Mouse (Mus musculus) embryonic fibroblast, embryonic 13.5 days (primary cell): ENCODE results near the gene B830017H08Rik. TPM values are rescaled to one million over a fixed set of nuclear protein-coding genes. Genes with fewer than 3 reads are reported as not detected.
A peak's percentile ranks its signal among the peaks of the same experiment; 100 is the strongest.

ENCODE experiments used
- H3K27ac ChIP-seq: 2 replicates; pipeline ENCODE4 v1.5.1; 2012; ENCODE audit warnings: low read length, control low read depth, inconsistent platforms; ENCODE audit not compliant: insufficient read depth
- H3K4me1 ChIP-seq: 2 replicates; pipeline ENCODE4 v1.6.1; 2011; ENCODE audit warnings: low read length; ENCODE audit not compliant: control insufficient read depth, insufficient read depth
- H3K4me3 ChIP-seq: 2 replicates; pipeline ENCODE4 v1.5.1; 2011; ENCODE audit warnings: mild to moderate bottlenecking, control low read depth, low read length; ENCODE audit not compliant: insufficient read depth
- CTCF ChIP-seq: IDR thresholded peaks from 2 replicates; pipeline ENCODE4 v1.5.1; 2011; ENCODE audit warnings: mild to moderate bottlenecking, control low read depth, low read length, moderate library complexity, borderline replicate concordance; ENCODE audit not compliant: insufficient read depth
- POLR2A ChIP-seq: IDR thresholded peaks from 2 replicates; pipeline ENCODE4 v1.6.1; 2011; ENCODE audit warnings: low read depth, mild to moderate bottlenecking, control low read depth, low read length, moderate library complexity
- polyA plus RNA-seq: library from polyadenylated mRNA; stranded (reverse); fragments of >200 nt; gene quantifications from 2 replicates; pipeline ENCODE4 v1.2.4, GENCODE M21; 2011; ENCODE audit warnings: low read depth; ENCODE audit not compliant: missing spikeins, insufficient read length

Gene B830017H08Rik
- polyA plus RNA-seq, 1 experiment, result not detected

- no peak for TF ChIP-seq POLR2A
- TF ChIP-seq CTCF, result no peak
- no peaks in the 10 kb centered on the region for H3K4me1 ChIP-seq
- no peak overlapping the region for H3K4me3 ChIP-seq
- H3K27ac ChIP-seq, result no peak overlapping the region
Observed at GRCm38 (mm10) chr16:17848431-17848830, 15.5 kb downstream of the B830017H08Rik start.

- Histone ChIP-seq H3K4me1 (no peaks in the 10 kb centered on the region), H3K4me3 (no peak overlapping the region), H3K27ac (no peak overlapping the region)
- no peak for TF ChIP-seq POLR2A
- peak; percentile 66; the same call in 1 of the 2 replicates for TF ChIP-seq CTCF
Observed at GRCm38 (mm10) chr16:17848928-17849327, 16.0 kb downstream of the B830017H08Rik start.

GRCm38 (mm10) chr16:17849486-17849885 is 16.6 kb downstream of the B830017H08Rik start:
- Histone ChIP-seq H3K27ac (no peak overlapping the region), H3K4me1 (no peaks in the 10 kb centered on the region), H3K4me3 (no peak overlapping the region)
- no peak for TF ChIP-seq CTCF
- TF ChIP-seq POLR2A, result no peak

GRCm38 (mm10) chr16:17851331-17851730 is 18.4 kb downstream of the B830017H08Rik start:
- H3K4me1 ChIP-seq, result no peaks in the 10 kb centered on the region
- no peak for TF ChIP-seq POLR2A
- no peak for TF ChIP-seq CTCF
- no peak overlapping the region for H3K27ac ChIP-seq
- H3K4me3 ChIP-seq, result no peak overlapping the region

- TF ChIP-seq POLR2A (no peak), CTCF (no peak)
- Histone ChIP-seq H3K4me3 (no peak overlapping the region), H3K4me1 (no peaks in the 10 kb centered on the region), H3K27ac (no peak overlapping the region)
Observed at GRCm38 (mm10) chr16:17851860-17852259, 18.9 kb downstream of the B830017H08Rik start.

- Histone ChIP-seq H3K4me1 (no peaks in the 10 kb centered on the region), H3K27ac (no peak overlapping the region), H3K4me3 (no peak overlapping the region)
- TF ChIP-seq POLR2A (no peak), CTCF (no peak)
Observed at GRCm38 (mm10) chr16:17853263-17853662, 20.3 kb downstream of the B830017H08Rik start.

GRCm38 (mm10) chr16:17857157-17857556 is 24.2 kb downstream of the B830017H08Rik start:
- no peak overlapping the region for H3K27ac ChIP-seq
- no peak overlapping the region for H3K4me3 ChIP-seq
- no peaks in the 10 kb centered on the region for H3K4me1 ChIP-seq
- TF ChIP-seq POLR2A (no peak), CTCF (no peak)

GRCm38 (mm10) chr16:17858592-17858991 is 25.7 kb downstream of the B830017H08Rik start:
- no peaks in the 10 kb centered on the region for H3K4me1 ChIP-seq
- no peak overlapping the region for H3K27ac ChIP-seq
- TF ChIP-seq CTCF (peak; percentile 29; the same call in 1 of the 2 replicates), POLR2A (no peak)
- no peak overlapping the region for H3K4me3 ChIP-seq

- H3K27ac ChIP-seq, result no peak overlapping the region
- no peak overlapping the region for H3K4me3 ChIP-seq
- no peaks in the 10 kb centered on the region for H3K4me1 ChIP-seq
- TF ChIP-seq POLR2A, result no peak
- TF ChIP-seq CTCF, result no peak
Observed at GRCm38 (mm10) chr16:17865293-17865692, 32.4 kb downstream of the B830017H08Rik start.

GRCm38 (mm10) chr16:17865770-17866169 is 32.8 kb downstream of the B830017H08Rik start:
- no peak overlapping the region for H3K27ac ChIP-seq
- no peak for TF ChIP-seq POLR2A
- TF ChIP-seq CTCF, result no peak
- H3K4me3 ChIP-seq, result no peak overlapping the region
- no peaks in the 10 kb centered on the region for H3K4me1 ChIP-seq

GRCm38 (mm10) chr16:17871248-17871647 is 38.3 kb downstream of the B830017H08Rik start:
- H3K4me1 ChIP-seq, result peaks cover 2% of the 10 kb centered on the region; the same call in 1 of the 2 replicates
- no peak overlapping the region for H3K4me3 ChIP-seq
- H3K27ac ChIP-seq, result no peak overlapping the region
- TF ChIP-seq CTCF (no peak), POLR2A (no peak)
